Mouse (Mus musculus) testis, adult 2 months (tissue): ENCODE results near the gene Smim20.

Experiments
- CTCF ChIP-seq: fragments of 200-500 bp; IDR thresholded peaks from 2 replicates; pipeline ENCODE4 v1.5.1; 2012; ENCODE audit warnings: low read depth, mild to moderate bottlenecking, inconsistent platforms, low read length, moderate library complexity; ENCODE audit not compliant: control insufficient read depth, insufficient read depth, insufficient replicate concordance
- POLR2A ChIP-seq: fragments of 200-500 bp; IDR thresholded peaks from 2 replicates; pipeline ENCODE4 v1.6.1; 2012; ENCODE audit warnings: low read depth, mild to moderate bottlenecking, inconsistent platforms, low read length, moderate library complexity; ENCODE audit not compliant: control insufficient read depth

DNA sequence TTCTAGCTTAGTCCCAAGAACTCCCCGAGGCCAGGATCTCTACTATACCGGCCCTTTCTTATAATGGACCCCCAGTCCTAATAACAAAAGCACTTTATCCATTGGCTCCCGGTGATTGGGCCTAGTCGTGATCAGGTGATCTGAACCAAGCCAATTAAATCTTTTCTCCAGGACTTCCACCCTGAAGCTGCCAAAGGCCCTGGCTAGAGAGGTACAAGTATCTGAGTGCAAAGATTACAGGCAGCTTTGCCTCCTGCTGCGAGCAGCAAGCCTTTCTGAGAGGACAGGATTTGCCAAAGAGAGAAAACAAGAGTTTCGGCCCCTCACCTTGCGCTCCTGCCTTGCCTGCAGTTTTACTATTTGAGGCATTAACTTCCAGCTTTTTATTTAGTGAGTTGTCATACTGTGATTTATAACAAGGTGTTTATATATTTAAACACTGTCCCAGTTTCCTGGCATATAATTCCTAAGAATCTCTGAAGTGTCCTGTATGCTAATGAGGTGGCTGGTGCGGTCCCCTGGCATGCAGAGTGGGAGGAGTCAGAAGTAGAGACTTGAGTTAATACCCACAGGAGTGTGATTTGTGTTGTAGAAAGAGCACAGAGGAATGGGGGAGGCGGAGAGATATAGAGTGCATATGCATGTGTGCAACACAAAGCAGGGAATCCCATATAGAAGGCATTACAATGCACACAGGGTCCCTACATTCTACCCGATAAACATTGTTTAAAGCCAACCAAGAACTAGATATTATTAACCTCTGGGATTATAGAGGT lies 36.2 kb downstream of the Smim20 start:
- TF ChIP-seq CTCF (no peak), POLR2A (no peak)
